ENCODE assay signal across 9 mouse cellular contexts in the genomic region with DNA sequence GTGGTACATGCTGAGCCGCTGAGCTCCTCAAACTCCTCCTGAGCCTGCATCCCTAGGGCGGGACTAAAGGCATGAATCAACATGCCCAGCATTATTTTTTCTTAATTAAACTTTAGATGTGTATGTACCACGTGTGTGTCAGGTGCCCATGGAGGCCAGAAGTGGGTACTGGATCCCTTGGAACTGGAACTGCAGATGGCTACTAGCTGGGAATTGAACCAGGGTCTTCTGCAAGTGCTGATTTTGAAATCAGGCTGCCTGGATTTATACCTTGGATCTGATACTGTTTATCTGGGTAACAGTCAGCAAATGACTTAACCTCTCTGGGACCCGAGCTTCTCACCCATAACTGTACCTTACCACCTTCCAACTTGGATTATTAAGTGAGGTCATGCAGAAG. TPM values are rescaled to one million over a fixed set of nuclear protein-coding genes. Genes with fewer than 3 reads are reported as not detected.
A peak's percentile ranks its signal among the peaks of the same experiment; 100 is the strongest.
DNase-seq lines count a peak whose midpoint lies in the region; ATAC-seq and TF ChIP-seq lines count a peak whose summit lies in the region.
"Had no signal": no experiment of that assay in that cellular context is flagged by ENCODE, and none has a peak within 500 bp of the region (broad histone marks: within the 10 kb centered on the region; RNA-seq: fewer than 3 reads in every experiment).

No protein-coding gene starts in this region.

- H3K4me2 ChIP-seq in lung, embryonic 14.5 days: peak overlapping the region; percentile 72
- peak overlapping the region; percentile 58 for H3K4me2 ChIP-seq in limb, embryonic 15.5 days
- H3K4me2 ChIP-seq in stomach, embryonic 14.5 days (replicated peaks; ENCODE audit: low read depth, low read length): peak overlapping the region; percentile 75

- DNase-seq in lung, embryonic 14.5 days: no peak
- no peak for DNase-seq in lung, postnatal 4 days
- no peak for DNase-seq in forebrain, embryonic 10.5 days (ENCODE audit: extremely low spot score, low spot score)
- DNase-seq in spleen, postnatal 4 days (ENCODE audit: low spot score in 2 of 2): no peak
- no peak for DNase-seq in left cerebral cortex, postnatal 10 days (ENCODE audit: extremely low spot score in 1 of 2, low spot score in 2 of 2)
- DNase-seq in layer of hippocampus, adult 8-10 months (ENCODE audit: low spot score in 2 of 2): no peak

- no peak for ATAC-seq in lung, embryonic 14.5 days (ENCODE audit: insufficient read depth)
- no peak for ATAC-seq in limb, embryonic 15.5 days (ENCODE audit: insufficient number of reproducible peaks, low FRiP score, low TSS enrichment, low read depth)
- ATAC-seq in stomach, embryonic 14.5 days (ENCODE audit: insufficient number of reproducible peaks, insufficient read depth, low FRiP score, low read depth): no peak

- H3K27me3 ChIP-seq in lung, embryonic 14.5 days (ENCODE audit: insufficient read depth, low read length): no peaks in the 10 kb centered on the region
- no peaks in the 10 kb centered on the region for H3K27me3 ChIP-seq in forebrain, embryonic 10.5 days (ENCODE audit: poor library complexity, severe bottlenecking)
- H3K27me3 ChIP-seq in limb, embryonic 15.5 days: no peaks in the 10 kb centered on the region
- H3K27me3 ChIP-seq in stomach, embryonic 14.5 days (ENCODE audit: control insufficient read depth, insufficient read depth, low read length): no peaks in the 10 kb centered on the region

- H3K9ac ChIP-seq in lung, embryonic 14.5 days: peak overlapping the region; percentile 98
- H3K9ac ChIP-seq in limb, embryonic 15.5 days: no peak overlapping the region; the same call in 1 of the 2 replicates
- peak overlapping the region; percentile 69 for H3K9ac ChIP-seq in stomach, embryonic 14.5 days (replicated peaks; ENCODE audit: low read depth, low read length)

- peak overlapping the region; percentile 97 for H3K27ac ChIP-seq in lung, embryonic 14.5 days (ENCODE audit: low read depth)
- H3K27ac ChIP-seq in forebrain, embryonic 10.5 days: peak overlapping the region; percentile 97
- no peak overlapping the region; the same call in 1 of the 2 replicates for H3K27ac ChIP-seq in limb, embryonic 15.5 days
- peak overlapping the region; percentile 93; the same call in 1 of the 2 replicates for H3K27ac ChIP-seq in stomach, embryonic 14.5 days (ENCODE audit: low read length)

- WGBS in lung, embryonic 14.5 days: 51% methylated on average over 4 of the region's 4 CpGs
- WGBS in forebrain, embryonic 10.5 days: 70% methylated on average over 4 of the region's 4 CpGs
- 35% methylated on average over 4 of the region's 4 CpGs for WGBS in limb, embryonic 15.5 days
- WGBS in stomach, embryonic 14.5 days: 46% methylated on average over 4 of the region's 4 CpGs

- peak overlapping the region; percentile 74 for H3K4me3 ChIP-seq in lung, embryonic 14.5 days (ENCODE audit: low read depth, low read length)
- H3K4me3 ChIP-seq in forebrain, embryonic 10.5 days: peak overlapping the region; percentile 66
- peak overlapping the region; percentile 75 for H3K4me3 ChIP-seq in limb, embryonic 15.5 days
- peak overlapping the region; percentile 65 for H3K4me3 ChIP-seq in stomach, embryonic 14.5 days (ENCODE audit: low read depth, low read length)

- H3K36me3 ChIP-seq in lung, embryonic 14.5 days (ENCODE audit: insufficient read depth): peaks cover 31% of the 10 kb centered on the region
- peaks cover 32% of the 10 kb centered on the region for H3K36me3 ChIP-seq in forebrain, embryonic 10.5 days (replicated peaks)
- H3K36me3 ChIP-seq in limb, embryonic 15.5 days: peaks cover 23% of the 10 kb centered on the region
- peaks cover 28% of the 10 kb centered on the region for H3K36me3 ChIP-seq in stomach, embryonic 14.5 days (ENCODE audit: control insufficient read depth, insufficient read depth, low read length)

- no peaks in the 10 kb centered on the region for H3K9me3 ChIP-seq in lung, embryonic 14.5 days (ENCODE audit: low read depth, low read length)
- H3K9me3 ChIP-seq in forebrain, embryonic 10.5 days: no peaks in the 10 kb centered on the region
- no peaks in the 10 kb centered on the region for H3K9me3 ChIP-seq in limb, embryonic 15.5 days
- no peaks in the 10 kb centered on the region for H3K9me3 ChIP-seq in stomach, embryonic 14.5 days (ENCODE audit: control insufficient read depth, low read depth, low read length)

- H3K4me1 ChIP-seq in lung, embryonic 14.5 days (ENCODE audit: insufficient read depth): peaks cover 12% of the 10 kb centered on the region; the same call in 1 of the 2 replicates
- H3K4me1 ChIP-seq in forebrain, embryonic 10.5 days: peaks cover 36% of the 10 kb centered on the region
- H3K4me1 ChIP-seq in limb, embryonic 15.5 days: peaks cover 29% of the 10 kb centered on the region
- peaks cover 14% of the 10 kb centered on the region; the same call in 1 of the 2 replicates for H3K4me1 ChIP-seq in stomach, embryonic 14.5 days (ENCODE audit: control insufficient read depth, insufficient read depth, low read length)

- no peak for TF ChIP-seq CTCF in lung, embryonic 14.5 days (IDR thresholded peaks at IDR 0.05; ENCODE audit: low read depth)

- intact Hi-C loops in left cerebral cortex, postnatal 10 days (cut with DNase I): no loop called here

RNA-seq across cellular contexts. Expression of gene Slc3a2, which starts 1.1 kb away (rescaled TPM):
- 85.0 and 89.1 TPM in 2 replicates for polyA plus RNA-seq in lung, embryonic 14.5 days (2014; fragmentation: Nextera tagmentation; extraction: Ambion mirVana)
- 136 and 149 TPM in 2 replicates for polyA plus RNA-seq in forebrain, embryonic 10.5 days (2016; fragmentation: Nextera tagmentation; extraction: Ambion mirVana)
- polyA plus RNA-seq in limb, embryonic 15.5 days (2015; fragmentation: Nextera tagmentation; extraction: Ambion mirVana): 118 and 148 TPM in 2 replicates
- 80.8 and 91.1 TPM in 2 replicates for polyA plus RNA-seq in stomach, embryonic 14.5 days (2014; fragmentation: Nextera tagmentation; extraction: Ambion mirVana)
- 100 to 1,000 TPM; 195 to 198 TPM for total RNA-seq in left cerebral cortex, postnatal 10 days (2021)
- total RNA-seq in layer of hippocampus, adult 8-10 months (2022): 100 to 1,000 TPM; 157 to 169 (median 162) TPM

RNA-seq across cellular contexts. Expression of gene Wdr74, which starts 13.6 kb away (rescaled TPM):
- 83.4 and 88.0 TPM in 2 replicates for polyA plus RNA-seq in lung, embryonic 14.5 days (2014; fragmentation: Nextera tagmentation; extraction: Ambion mirVana)
- polyA plus RNA-seq in forebrain, embryonic 10.5 days (2016; fragmentation: Nextera tagmentation; extraction: Ambion mirVana): 120 and 126 TPM in 2 replicates
- 93.8 and 96.0 TPM in 2 replicates for polyA plus RNA-seq in limb, embryonic 15.5 days (2015; fragmentation: Nextera tagmentation; extraction: Ambion mirVana)
- 79.4 and 85.6 TPM in 2 replicates for polyA plus RNA-seq in stomach, embryonic 14.5 days (2014; fragmentation: Nextera tagmentation; extraction: Ambion mirVana)
- 10 to 100 TPM; 47.3 to 47.4 TPM for total RNA-seq in left cerebral cortex, postnatal 10 days (2021)
- total RNA-seq in layer of hippocampus, adult 8-10 months (2022): 10 to 100 TPM; 44.0 to 45.3 (median 44.3) TPM

RNA-seq across cellular contexts. Expression of gene 1700092M07Rik, which starts 18.5 kb away (rescaled TPM):
- polyA plus RNA-seq in lung, embryonic 14.5 days (2014; fragmentation: Nextera tagmentation; extraction: Ambion mirVana): 1.2 and 2.3 TPM in 2 replicates
- polyA plus RNA-seq in forebrain, embryonic 10.5 days (2016; fragmentation: Nextera tagmentation; extraction: Ambion mirVana): 3.4 and 3.7 TPM in 2 replicates
- polyA plus RNA-seq in limb, embryonic 15.5 days (2015; fragmentation: Nextera tagmentation; extraction: Ambion mirVana): 1.7 and 2.3 TPM in 2 replicates
- 1.0 and 1.9 TPM in 2 replicates for polyA plus RNA-seq in stomach, embryonic 14.5 days (2014; fragmentation: Nextera tagmentation; extraction: Ambion mirVana)
- 1 to 10 TPM; 1.3 to 2.2 TPM for total RNA-seq in left cerebral cortex, postnatal 10 days (2021)
- 1 to 10 TPM in 3 of 4 experiments, not detected in 1; 2.0 to 3.3 (median 2.4) TPM for total RNA-seq in layer of hippocampus, adult 8-10 months (2022)
- total RNA-seq: hematopoietic stem cell, adult 5-6 weeks had no signal

RNA-seq across cellular contexts. Expression of gene Stx5a, which starts 19.2 kb away (rescaled TPM):
- 122 and 126 TPM in 2 replicates for polyA plus RNA-seq in lung, embryonic 14.5 days (2014; fragmentation: Nextera tagmentation; extraction: Ambion mirVana)
- 86.8 and 87.8 TPM in 2 replicates for polyA plus RNA-seq in forebrain, embryonic 10.5 days (2016; fragmentation: Nextera tagmentation; extraction: Ambion mirVana)
- 185 and 189 TPM in 2 replicates for polyA plus RNA-seq in limb, embryonic 15.5 days (2015; fragmentation: Nextera tagmentation; extraction: Ambion mirVana)
- 141 and 143 TPM in 2 replicates for polyA plus RNA-seq in stomach, embryonic 14.5 days (2014; fragmentation: Nextera tagmentation; extraction: Ambion mirVana)
- total RNA-seq in left cerebral cortex, postnatal 10 days (2021): 10 to 100 TPM; 68.1 to 69.0 TPM
- total RNA-seq in layer of hippocampus, adult 8-10 months (2022): 10 to 100 TPM; 65.3 to 91.2 (median 76.1) TPM

RNA-seq across cellular contexts. Expression of gene Nxf1, which starts 34.9 kb away (rescaled TPM):
- 195 and 197 TPM in 2 replicates for polyA plus RNA-seq in lung, embryonic 14.5 days (2014; fragmentation: Nextera tagmentation; extraction: Ambion mirVana)
- 254 and 275 TPM in 2 replicates for polyA plus RNA-seq in forebrain, embryonic 10.5 days (2016; fragmentation: Nextera tagmentation; extraction: Ambion mirVana)
- 171 and 188 TPM in 2 replicates for polyA plus RNA-seq in limb, embryonic 15.5 days (2015; fragmentation: Nextera tagmentation; extraction: Ambion mirVana)
- 168 and 178 TPM in 2 replicates for polyA plus RNA-seq in stomach, embryonic 14.5 days (2014; fragmentation: Nextera tagmentation; extraction: Ambion mirVana)
- 10 to 100 TPM; 72.7 to 76.2 TPM for total RNA-seq in left cerebral cortex, postnatal 10 days (2021)
- total RNA-seq in layer of hippocampus, adult 8-10 months (2022): 100 to 1,000 TPM in 2 of 4 experiments, 10 to 100 TPM in 2; 80.5 to 120 (median 102) TPM
